Mouse (Mus musculus) limb, embryonic 14.5 days (tissue): ENCODE results near the gene Tigd4. TPM values are rescaled to one million over a fixed set of nuclear protein-coding genes. Genes with fewer than 3 reads are reported as not detected.

Experiments
- ATAC-seq: fragments of 200-750 bp; cut with Nextera tagmentation; 2 replicates; pipeline ENCODE4 v1.8.0; 2017; ENCODE audit warnings: low read depth, moderate number of reproducible peaks, moderate TSS enrichment; ENCODE audit not compliant: low FRiP score
- DNase-seq: peaks from one replicate; pipeline ENCODE4 v3.0.0-alpha.2; 2015; ENCODE audit warnings: low spot score
- H3K27ac ChIP-seq: fragments of 300-500 bp; sonication (generic); replicated peaks from 2 replicates; pipeline ENCODE4 v1.5.1; 2014; ENCODE audit warnings: low read depth, mild to moderate bottlenecking, low read length, moderate library complexity, mixed read lengths
- H3K27me3 ChIP-seq: fragments of 300-500 bp; sonication (generic); 2 replicates; pipeline ENCODE4 v1.6.1; 2014; ENCODE audit warnings: low read length, mixed read lengths; ENCODE audit not compliant: control insufficient read depth, insufficient read depth
- H3K36me3 ChIP-seq: fragments of 300-500 bp; sonication (generic); 2 replicates; pipeline ENCODE4 v1.6.1; 2014; ENCODE audit warnings: mild to moderate bottlenecking, low read length, moderate library complexity, mixed read lengths; ENCODE audit not compliant: control insufficient read depth, insufficient read depth
- H3K4me1 ChIP-seq: fragments of 300-500 bp; sonication (generic); 2 replicates; pipeline ENCODE4 v1.6.1; 2014; ENCODE audit warnings: antibody characterized with exemption, low read length, mixed read lengths; ENCODE audit not compliant: control insufficient read depth, insufficient read depth
- H3K4me2 ChIP-seq: fragments of 300-500 bp; sonication (generic); replicated peaks from 2 replicates; pipeline ENCODE4 v1.6.1; 2014; ENCODE audit warnings: low read depth, mild to moderate bottlenecking, low read length, moderate library complexity; ENCODE audit not compliant: severe bottlenecking
- H3K4me3 ChIP-seq: fragments of 300-500 bp; sonication (generic); replicated peaks from 2 replicates; pipeline ENCODE4 v1.5.1; 2014; ENCODE audit warnings: low read length
- H3K9ac ChIP-seq: fragments of 300-500 bp; sonication (generic); 2 replicates; pipeline ENCODE4 v1.6.1; 2014; ENCODE audit warnings: mild to moderate bottlenecking, low read depth, low read length, moderate library complexity; ENCODE audit not compliant: severe bottlenecking
- H3K9me3 ChIP-seq: fragments of 300-500 bp; sonication (generic); 2 replicates; pipeline ENCODE4 v1.6.1; 2016; ENCODE audit warnings: low read length; ENCODE audit not compliant: control insufficient read depth
- POLR2A ChIP-seq: fragments of 200-500 bp; IDR thresholded peaks from 2 replicates; pipeline ENCODE4 v1.8.0; 2012; ENCODE audit warnings: inconsistent platforms, mild to moderate bottlenecking, moderate library complexity, borderline replicate concordance; ENCODE audit not compliant: insufficient read depth, insufficient read length; ENCODE audit errors: extremely low read depth
- WGBS: fragments of 180-500 bp; shearing (Covaris S2); extraction: QIAGEN DNeasy Blood & Tissue Kit; methylation state at CpG from one replicate; pipeline ENCODE4 v1.1.7; 2014; 5-methylcytosine and 5-hydroxymethylcytosine counted together
- polyA plus RNA-seq, 2 experiments: library from polyadenylated mRNA; depleted of rRNA in 1 of 2; stranded (reverse) in 1 of 2; unstranded in 1 of 2; fragments of >200 nt; fragmentation: Nextera tagmentation in 1 of 2; extraction: Ambion mirVana in 1 of 2; gene quantifications; 2 replicates each; pipeline versions ENCODE4 v1.2.1 to v1.2.3; 2012 to 2014

The Tigd4 gene
- polyA plus RNA-seq, 2 experiments: 1.1 to 1.3 TPM

GRCm38 (mm10) chr3:84597996-84598734, 4.8 kb downstream of the Tigd4 start:
- WGBS: 82% methylated on average over 6 of the region's 6 CpGs
- DNase-seq (no peak), ATAC-seq (no peak)
- Histone ChIP-seq H3K4me3 (no peak overlapping the region), H3K4me1 (peaks cover 4% of the 10 kb centered on the region; the same call in 1 of the 2 replicates), H3K27ac (no peak overlapping the region), H3K4me2 (no peak overlapping the region), H3K9ac (no peak overlapping the region), H3K27me3 (no peaks in the 10 kb centered on the region), H3K36me3 (no peaks in the 10 kb centered on the region), H3K9me3 (no peaks in the 10 kb centered on the region)
- TF ChIP-seq POLR2A: no peak

GRCm38 (mm10) chr3:84598756-84599155, 5.4 kb downstream of the Tigd4 start:
- no peak overlapping the region for H3K27ac ChIP-seq
- no peak overlapping the region for H3K9ac ChIP-seq
- ATAC-seq (no peak), DNase-seq (no peak)
- H3K4me3 ChIP-seq: no peak overlapping the region
- no peaks in the 10 kb centered on the region for H3K9me3 ChIP-seq
- 82% methylated on average over 6 of the region's 6 CpGs for WGBS
- no peak overlapping the region for H3K4me2 ChIP-seq
- H3K36me3 ChIP-seq: no peaks in the 10 kb centered on the region
- H3K4me1 ChIP-seq: peaks cover 4% of the 10 kb centered on the region; the same call in 1 of the 2 replicates
- no peak for TF ChIP-seq POLR2A
- H3K27me3 ChIP-seq: no peaks in the 10 kb centered on the region

GRCm38 (mm10) chr3:84601870-84602495, 8.6 kb downstream of the Tigd4 start:
- Histone ChIP-seq H3K4me2 (no peak overlapping the region), H3K36me3 (no peaks in the 10 kb centered on the region), H3K27me3 (no peaks in the 10 kb centered on the region), H3K9me3 (no peaks in the 10 kb centered on the region), H3K4me3 (no peak overlapping the region), H3K9ac (no peak overlapping the region), H3K27ac (no peak overlapping the region), H3K4me1 (no peaks in the 10 kb centered on the region)
- no peak for ATAC-seq
- TF ChIP-seq POLR2A: no peak
- DNase-seq: no peak
- 63% methylated on average over 9 of the region's 9 CpGs for WGBS

GRCm38 (mm10) chr3:84602759-84603158, 9.4 kb downstream of the Tigd4 start:
- no peak overlapping the region for H3K4me2 ChIP-seq
- H3K27ac ChIP-seq: no peak overlapping the region
- H3K9me3 ChIP-seq: no peaks in the 10 kb centered on the region
- H3K4me1 ChIP-seq: no peaks in the 10 kb centered on the region
- no peaks in the 10 kb centered on the region for H3K36me3 ChIP-seq
- no peak overlapping the region for H3K9ac ChIP-seq
- no peak for ATAC-seq
- H3K27me3 ChIP-seq: no peaks in the 10 kb centered on the region
- WGBS: 85% methylated on average over 2 of the region's 2 CpGs
- TF ChIP-seq POLR2A: no peak
- H3K4me3 ChIP-seq: no peak overlapping the region
- DNase-seq: no peak

- Histone ChIP-seq H3K27me3 (no peaks in the 10 kb centered on the region), H3K4me3 (no peak overlapping the region), H3K27ac (no peak overlapping the region), H3K9me3 (no peaks in the 10 kb centered on the region), H3K36me3 (no peaks in the 10 kb centered on the region), H3K4me2 (no peak overlapping the region), H3K9ac (no peak overlapping the region), H3K4me1 (no peaks in the 10 kb centered on the region)
- 73% methylated on average over 9 of the region's 9 CpGs for WGBS
- TF ChIP-seq POLR2A: no peak
- ATAC-seq (no peak), DNase-seq (no peak)
Measured at GRCm38 (mm10) chr3:84603212-84603611, 9.8 kb downstream of the Tigd4 start.
